ENCODE assay signal across 8 mouse cellular contexts in genomic region chr11:96982355-96982754, GRCm38 (mm10). TPM values are rescaled to one million over a fixed set of nuclear protein-coding genes. Genes with fewer than 3 reads are reported as not detected.
DNase-seq lines count a peak whose midpoint lies in the region; ATAC-seq lines count a peak whose summit lies in the region.

No protein-coding gene starts in this region.

- peak; percentile 72 for DNase-seq in Muller cell, postnatal 12 days (ENCODE audit: inconsistent ontology term)
- peak; percentile 66 for DNase-seq in c-Kit-positive CD71-positive TER-119-positive erythroid progenitor cells, embryonic 14.5 days (ENCODE audit: low spot score)
- DNase-seq in forelimb bud, embryonic 11.5 days (ENCODE audit: low read depth, low spot score) = peak; percentile 84
- DNase-seq in induced T-regulatory cell, adult 2 months (ENCODE audit: low read depth) = peak; percentile 93
- DNase-seq in left cerebral cortex, adult 18-20 months (ENCODE audit: low spot score in 2 of 2) = peak; percentile 83
- DNase-seq in right cerebral cortex, postnatal 25 days = peak; percentile 72

- ATAC-seq in megakaryocyte-erythroid progenitor cell, adult 5-6 weeks (replicated peaks; ENCODE audit: low FRiP score, low TSS enrichment, poor library complexity, severe bottlenecking) = 0 out of 2 replicates have a peak, but pooled peaks have one; percentile 22
- no peak for ATAC-seq in activated CD4-positive, CD25-positive, alpha-beta regulatory T cell, adult 4 months

RNA-seq across cellular contexts. Expression of gene Sp2, which starts 0.4 kb away (rescaled TPM):
- total RNA-seq in left cerebral cortex, adult 18-20 months (2021) = 10 to 100 TPM; 11.4 to 11.9 TPM
- 15.5 and 16.1 TPM in 2 replicates for total RNA-seq in megakaryocyte-erythroid progenitor cell, adult 5-6 weeks (2014; fragmentation: Nextera tagmentation)
- total RNA-seq in megakaryocyte-erythroid progenitor cell, adult 5-6 weeks (2017) = 2.4 and 4.8 TPM in 2 replicates
- polyA plus RNA-seq in activated CD4-positive, CD25-positive, alpha-beta regulatory T cell, adult 4 months (2017; shearing (Covaris generic)) = 10 to 100 TPM; 22.5 to 26.6 TPM

RNA-seq across cellular contexts. Expression of gene Sp6, which starts 30.8 kb away (rescaled TPM):
- 1 to 10 TPM; 1.4 to 2.0 TPM for total RNA-seq in left cerebral cortex, adult 18-20 months (2021)
- 0.28 TPM in 1 of 2 replicates, not detected in the other for total RNA-seq in megakaryocyte-erythroid progenitor cell, adult 5-6 weeks (2014; fragmentation: Nextera tagmentation)
- 0.38 TPM in 1 of 2 replicates, not detected in the other for total RNA-seq in megakaryocyte-erythroid progenitor cell, adult 5-6 weeks (2017)
- not detected for polyA plus RNA-seq in activated CD4-positive, CD25-positive, alpha-beta regulatory T cell, adult 4 months (2017; shearing (Covaris generic))

RNA-seq across cellular contexts. Expression of gene Pnpo, which starts 38.6 kb away (rescaled TPM):
- 10 to 100 TPM; 41.9 TPM for total RNA-seq in left cerebral cortex, adult 18-20 months (2021)
- total RNA-seq in megakaryocyte-erythroid progenitor cell, adult 5-6 weeks (2014; fragmentation: Nextera tagmentation) = 13.7 and 18.5 TPM in 2 replicates
- total RNA-seq in megakaryocyte-erythroid progenitor cell, adult 5-6 weeks (2017) = 25.9 and 29.0 TPM in 2 replicates
- 10 to 100 TPM; 25.6 to 33.4 TPM for polyA plus RNA-seq in activated CD4-positive, CD25-positive, alpha-beta regulatory T cell, adult 4 months (2017; shearing (Covaris generic))

RNA-seq across cellular contexts. Expression of gene Scrn2, which starts 47.4 kb away (rescaled TPM):
- 1 to 10 TPM; 4.2 to 4.6 TPM for total RNA-seq in left cerebral cortex, adult 18-20 months (2021)
- 12.4 and 17.7 TPM in 2 replicates for total RNA-seq in megakaryocyte-erythroid progenitor cell, adult 5-6 weeks (2014; fragmentation: Nextera tagmentation)
- 26.1 and 32.6 TPM in 2 replicates for total RNA-seq in megakaryocyte-erythroid progenitor cell, adult 5-6 weeks (2017)
- polyA plus RNA-seq in activated CD4-positive, CD25-positive, alpha-beta regulatory T cell, adult 4 months (2017; shearing (Covaris generic)) = 10 to 100 TPM in 1 of 2 experiments, 1 to 10 TPM in 1; 5.4 to 10.6 TPM

RNA-seq across cellular contexts. Expression of gene Prr15l, which starts 54.5 kb away (rescaled TPM):
- not detected for total RNA-seq in left cerebral cortex, adult 18-20 months (2021)
- total RNA-seq in megakaryocyte-erythroid progenitor cell, adult 5-6 weeks (2014; fragmentation: Nextera tagmentation) = not detected in 2 replicates
- not detected in 2 replicates for total RNA-seq in megakaryocyte-erythroid progenitor cell, adult 5-6 weeks (2017)
- under 1 TPM in 1 of 2 experiments, not detected in 1; 0.15 TPM for polyA plus RNA-seq in activated CD4-positive, CD25-positive, alpha-beta regulatory T cell, adult 4 months (2017; shearing (Covaris generic))
